Mouse (Mus musculus) neural tube, embryonic 11.5 days (tissue): Measurements from ENCODE around the gene Oscp1. TPM values are rescaled to one million over a fixed set of nuclear protein-coding genes. Genes with fewer than 3 reads are reported as not detected.
"Not testable (repeated sequence)": the region's sequence is repeated elsewhere in the genome, so short reads cannot be mapped to it uniquely, and the experiment has no call there.

ENCODE experiments used
- ATAC-seq: fragments of 200-750 bp; cut with Nextera tagmentation; 2 replicates; pipeline ENCODE4 v1.8.0; 2017; ENCODE audit warnings: moderate number of reproducible peaks, mild to moderate bottlenecking, moderate TSS enrichment, moderate library complexity; ENCODE audit not compliant: insufficient read depth, low FRiP score, low TSS enrichment
- DNase-seq: peaks from one replicate; pipeline ENCODE4 v3.0.0-alpha.2; 2015; ENCODE audit warnings: low spot score
- H3K27ac ChIP-seq: fragments of 300-500 bp; sonication (generic); 2 replicates; pipeline ENCODE4 v1.5.1; 2014; ENCODE audit warnings: low read depth, mild to moderate bottlenecking, low read length
- H3K27me3 ChIP-seq: fragments of 300-500 bp; sonication (generic); 2 replicates; pipeline ENCODE4 v1.6.1; 2014; ENCODE audit warnings: mild to moderate bottlenecking, low read length, mixed read lengths; ENCODE audit not compliant: control insufficient read depth, insufficient read depth
- H3K36me3 ChIP-seq: fragments of 300-500 bp; sonication (generic); 2 replicates; pipeline ENCODE4 v1.6.1; 2014; ENCODE audit warnings: mild to moderate bottlenecking, low read length, moderate library complexity, mixed read lengths; ENCODE audit not compliant: control insufficient read depth, insufficient read depth
- H3K4me1 ChIP-seq: fragments of 300-500 bp; sonication (generic); 2 replicates; pipeline ENCODE4 v1.6.1; 2014; ENCODE audit warnings: low read length, mixed read lengths; ENCODE audit not compliant: control insufficient read depth, insufficient read depth
- H3K4me2 ChIP-seq: fragments of 300-500 bp; sonication (generic); 2 replicates; pipeline ENCODE4 v1.6.1; 2014; ENCODE audit warnings: low read depth, mild to moderate bottlenecking, moderate library complexity
- H3K4me3 ChIP-seq: fragments of 300-500 bp; sonication (generic); 2 replicates; pipeline ENCODE4 v1.5.1; 2014; ENCODE audit warnings: low read depth, low read length
- H3K9ac ChIP-seq: fragments of 300-500 bp; sonication (generic); 2 replicates; pipeline ENCODE4 v1.6.1; 2014; ENCODE audit warnings: mild to moderate bottlenecking, low read length
- H3K9me3 ChIP-seq: fragments of 300-500 bp; sonication (generic); 2 replicates; pipeline ENCODE4 v1.6.1; 2016; ENCODE audit warnings: low read length; ENCODE audit not compliant: control insufficient read depth
- WGBS: fragments of 180-500 bp; shearing (Covaris S2); extraction: QIAGEN DNeasy Blood & Tissue Kit; methylation state at CpG from one replicate; pipeline ENCODE4 v1.1.7; 2014; 5-methylcytosine and 5-hydroxymethylcytosine counted together
- polyA plus RNA-seq: library from polyadenylated mRNA; unstranded; fragments of >200 nt; fragmentation: Nextera tagmentation; extraction: Ambion mirVana; gene quantifications from 2 replicates; pipeline ENCODE4 v1.2.1, GENCODE M21; 2014

The Oscp1 gene
- polyA plus RNA-seq, 1 experiment from 2014 or later, result 21.4 TPM

DNA sequence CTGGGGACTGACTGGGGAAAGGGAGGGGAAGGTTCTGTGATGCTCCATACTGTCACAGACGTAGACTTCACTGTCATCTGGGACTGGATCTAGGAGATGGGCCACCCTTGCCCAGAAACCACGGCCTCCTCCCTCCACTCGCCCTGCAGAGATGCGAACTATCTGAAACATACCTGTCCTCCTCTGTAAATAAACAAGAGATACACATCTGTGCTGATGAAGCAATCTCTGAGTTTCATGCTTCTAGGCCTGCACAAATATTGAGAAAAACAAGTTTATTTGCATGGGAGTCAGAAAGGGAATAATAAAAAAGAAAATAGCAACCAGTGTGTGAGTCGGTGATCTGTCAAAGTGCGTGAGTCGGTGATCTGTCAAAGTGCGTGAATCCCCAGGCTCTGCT lies 33.5 kb downstream of the Oscp1 start:
- Histone ChIP-seq H3K36me3 (no peaks in the 10 kb centered on the region), H3K27me3 (no peaks in the 10 kb centered on the region), H3K4me3 (no peak overlapping the region), H3K27ac (no peak overlapping the region), H3K9ac (no peak overlapping the region), H3K9me3 (no peaks in the 10 kb centered on the region), H3K4me1 (no peaks in the 10 kb centered on the region), H3K4me2 (no peak overlapping the region)
- ATAC-seq, result no peak
- WGBS, result 82% methylated on average over 8 of the region's 8 CpGs
- no peak for DNase-seq

DNA sequence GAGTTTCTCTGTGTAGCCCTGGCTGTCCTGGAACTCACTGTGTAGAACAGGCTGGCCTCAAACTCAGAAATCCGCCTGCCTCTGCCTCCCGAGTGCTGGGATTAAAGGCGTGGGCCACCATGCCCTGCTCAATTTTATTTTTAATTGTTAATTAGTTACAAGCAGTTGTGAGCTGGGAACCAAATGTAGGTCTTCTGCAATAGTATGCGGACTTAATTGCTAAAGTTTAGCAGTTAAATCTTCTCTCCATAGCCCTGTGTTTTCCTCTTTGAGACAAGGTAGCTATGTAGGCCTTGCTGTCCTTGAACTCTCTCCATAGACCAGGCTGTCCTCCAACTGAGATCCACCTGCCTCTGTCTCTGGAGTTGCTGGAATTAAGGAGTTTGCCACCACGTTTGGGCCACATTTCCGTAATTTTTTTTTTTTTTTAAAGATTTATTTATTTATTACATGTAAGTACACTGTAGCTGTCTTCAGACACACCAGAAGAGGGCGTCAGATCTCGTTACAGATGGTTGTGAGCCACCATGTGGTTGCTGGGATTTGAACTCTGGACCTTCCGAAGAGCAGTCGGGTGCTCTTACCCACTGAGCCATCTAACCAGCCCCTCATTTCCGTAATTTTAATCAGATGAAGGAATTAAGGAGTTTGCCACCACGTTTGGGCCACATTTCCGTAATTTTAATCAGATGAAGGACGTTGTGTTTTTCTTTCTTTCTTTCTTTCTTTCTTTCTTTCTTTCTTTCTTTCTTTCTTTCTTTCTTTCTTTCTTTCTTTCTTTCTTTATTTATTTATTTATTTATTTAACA lies 37.5 kb downstream of the Oscp1 start:
- H3K4me2 ChIP-seq, H3K9ac ChIP-seq, H3K27ac ChIP-seq, H3K36me3 ChIP-seq, DNase-seq, H3K4me3 ChIP-seq, H3K4me1 ChIP-seq, H3K27me3 ChIP-seq, H3K9me3 ChIP-seq, ATAC-seq: not testable (repeated sequence)
- 56% methylated on average over 14 of the region's 14 CpGs for WGBS

DNA sequence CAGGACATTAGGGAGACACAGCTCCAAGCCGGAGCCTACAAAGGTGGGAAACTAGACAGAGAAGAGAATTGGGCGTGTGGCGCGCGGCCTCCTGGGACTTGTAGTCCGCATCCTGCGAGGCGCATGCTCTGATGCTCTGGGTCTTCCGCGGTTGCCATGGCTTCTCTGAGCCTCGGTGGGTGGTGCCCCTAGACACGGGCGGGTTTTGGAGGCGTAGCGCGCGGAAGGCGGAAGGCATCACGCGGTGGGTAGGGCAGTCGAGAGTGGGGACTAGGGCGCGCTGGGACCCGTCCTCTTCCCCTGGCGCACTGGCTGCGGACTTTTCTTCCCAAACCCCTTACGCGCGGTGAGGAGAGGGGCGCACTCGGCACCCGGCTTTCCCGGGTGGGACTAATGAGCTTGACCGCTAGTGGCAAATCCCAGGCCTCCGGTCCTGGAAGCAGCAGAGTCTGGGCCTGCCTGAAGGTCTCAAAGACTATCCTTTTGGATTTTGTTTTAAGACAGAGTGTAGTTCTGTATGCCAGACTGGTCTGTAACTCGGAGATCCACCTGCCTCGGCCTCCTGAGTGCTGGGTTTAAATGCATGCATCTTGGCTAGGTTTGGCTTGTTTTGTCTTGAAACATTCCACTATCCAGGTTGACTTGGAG lies 38.2 kb downstream of the Oscp1 start, which contains the start of gene Lsm10:
Gene Lsm10, plus strand, starts transcription at position 160 of the 648 bp plus-strand sequence.
- WGBS, result 4% methylated on average over 36 of the region's 37 CpGs
- Histone ChIP-seq H3K9ac (peak within 1 kb of the TSS; percentile 70), H3K27ac (no peak within 1 kb of the TSS), H3K4me3 (peak within 1 kb of the TSS; percentile 54), H3K4me2 (peak within 1 kb of the TSS; percentile 67), H3K4me1 (no peaks in the 10 kb centered on the region), H3K9me3 (no peaks in the 10 kb centered on the region), H3K27me3 (no peaks in the 10 kb centered on the region), H3K36me3 (no peaks in the 10 kb centered on the region)
- DNase-seq (peak; percentile 95), ATAC-seq (peak; percentile 95)

DNA sequence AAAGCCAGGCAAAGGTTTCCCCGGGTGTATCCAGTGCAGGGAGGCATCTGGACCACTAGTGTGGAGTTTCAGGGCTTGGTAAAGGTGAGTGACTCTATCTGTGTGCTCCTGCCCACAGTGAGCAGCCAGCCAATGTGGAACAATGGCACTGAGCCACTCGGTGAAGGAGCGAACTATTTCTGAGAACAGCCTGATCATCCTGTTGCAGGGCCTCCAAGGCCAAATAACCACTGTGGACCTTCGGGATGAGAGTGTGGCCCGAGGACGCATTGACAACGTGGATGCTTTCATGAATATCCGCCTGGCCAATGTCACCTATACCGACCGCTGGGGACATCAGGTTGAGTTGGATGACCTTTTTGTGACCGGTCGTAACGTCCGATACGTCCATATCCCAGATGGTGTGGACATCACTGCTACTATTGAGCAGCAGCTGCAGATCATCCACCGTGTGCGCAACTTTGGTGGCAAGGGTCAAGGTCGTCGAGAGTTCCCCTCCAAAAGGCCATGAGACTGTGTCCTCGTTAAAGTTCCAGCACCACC lies 39.4 kb downstream of the Oscp1 start:
- no peak overlapping the region for H3K27ac ChIP-seq
- peaks cover 1% of the 10 kb centered on the region for H3K4me1 ChIP-seq
- no peak overlapping the region for H3K4me3 ChIP-seq
- H3K36me3 ChIP-seq, result no peaks in the 10 kb centered on the region
- ATAC-seq, result no peak
- H3K4me2 ChIP-seq, result no peak overlapping the region
- no peak overlapping the region for H3K9ac ChIP-seq
- H3K27me3 ChIP-seq, result no peaks in the 10 kb centered on the region
- no peaks in the 10 kb centered on the region for H3K9me3 ChIP-seq
- 92% methylated on average over 20 of the region's 20 CpGs for WGBS
- no peak for DNase-seq

DNA sequence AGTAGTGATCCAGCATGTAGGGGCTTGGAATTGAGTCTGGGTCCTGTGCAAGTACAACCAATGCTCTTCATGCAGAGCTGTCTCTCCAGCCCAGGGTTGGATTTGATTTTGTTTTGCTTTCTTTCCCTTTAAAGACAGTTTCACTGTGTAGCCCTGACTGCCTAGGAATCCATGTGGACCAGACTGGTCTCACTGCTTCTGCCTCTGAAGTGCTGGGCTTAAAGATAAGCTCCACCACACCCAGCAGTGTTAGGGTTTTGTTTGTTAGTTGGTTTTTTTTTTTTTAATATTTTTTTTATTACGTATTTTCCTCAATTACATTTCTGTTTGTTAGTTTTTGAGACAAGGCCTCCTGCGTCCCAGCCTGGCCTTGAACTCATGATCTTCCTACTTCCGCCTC lies 41.0 kb downstream of the Oscp1 start:
- Histone ChIP-seq H3K9me3 (no peaks in the 10 kb centered on the region), H3K4me3 (no peak overlapping the region), H3K9ac (no peak overlapping the region), H3K27ac (no peak overlapping the region), H3K27me3 (no peaks in the 10 kb centered on the region), H3K36me3 (no peaks in the 10 kb centered on the region), H3K4me1 (peaks cover 7% of the 10 kb centered on the region), H3K4me2 (no peak overlapping the region)
- WGBS, result 95% methylated on average over 3 of the region's 3 CpGs
- DNase-seq, result no peak
- ATAC-seq, result no peak

DNA sequence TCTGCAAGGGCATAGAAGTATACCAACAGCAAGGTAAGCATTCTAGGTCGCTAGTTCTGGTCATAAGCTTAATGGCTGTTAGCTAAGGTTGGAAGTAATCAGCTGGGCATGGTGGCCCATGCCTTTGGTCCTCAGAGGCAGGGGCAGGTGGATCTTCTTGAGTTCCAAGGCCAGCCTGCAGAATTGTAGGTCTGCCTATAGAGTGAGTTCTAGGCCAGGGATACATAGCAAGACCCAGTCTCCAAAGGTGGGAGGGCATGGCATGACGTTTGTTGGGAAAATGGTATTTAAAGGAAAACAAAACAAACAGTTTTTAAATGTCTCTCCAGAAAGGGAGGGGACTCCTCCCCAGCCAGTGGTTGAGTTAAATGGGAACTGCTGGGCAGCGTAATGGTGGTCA lies 42.4 kb downstream of the Oscp1 start:
- ATAC-seq (no peak), DNase-seq (no peak)
- no peak overlapping the region for H3K4me3 ChIP-seq
- no peaks in the 10 kb centered on the region for H3K27me3 ChIP-seq
- no peak overlapping the region for H3K4me2 ChIP-seq
- no peaks in the 10 kb centered on the region for H3K36me3 ChIP-seq
- no peak overlapping the region for H3K27ac ChIP-seq
- peaks cover 20% of the 10 kb centered on the region for H3K4me1 ChIP-seq
- H3K9me3 ChIP-seq, result no peaks in the 10 kb centered on the region
- WGBS, result 90% methylated on average over 3 of the region's 3 CpGs
- H3K9ac ChIP-seq, result no peak overlapping the region

DNA sequence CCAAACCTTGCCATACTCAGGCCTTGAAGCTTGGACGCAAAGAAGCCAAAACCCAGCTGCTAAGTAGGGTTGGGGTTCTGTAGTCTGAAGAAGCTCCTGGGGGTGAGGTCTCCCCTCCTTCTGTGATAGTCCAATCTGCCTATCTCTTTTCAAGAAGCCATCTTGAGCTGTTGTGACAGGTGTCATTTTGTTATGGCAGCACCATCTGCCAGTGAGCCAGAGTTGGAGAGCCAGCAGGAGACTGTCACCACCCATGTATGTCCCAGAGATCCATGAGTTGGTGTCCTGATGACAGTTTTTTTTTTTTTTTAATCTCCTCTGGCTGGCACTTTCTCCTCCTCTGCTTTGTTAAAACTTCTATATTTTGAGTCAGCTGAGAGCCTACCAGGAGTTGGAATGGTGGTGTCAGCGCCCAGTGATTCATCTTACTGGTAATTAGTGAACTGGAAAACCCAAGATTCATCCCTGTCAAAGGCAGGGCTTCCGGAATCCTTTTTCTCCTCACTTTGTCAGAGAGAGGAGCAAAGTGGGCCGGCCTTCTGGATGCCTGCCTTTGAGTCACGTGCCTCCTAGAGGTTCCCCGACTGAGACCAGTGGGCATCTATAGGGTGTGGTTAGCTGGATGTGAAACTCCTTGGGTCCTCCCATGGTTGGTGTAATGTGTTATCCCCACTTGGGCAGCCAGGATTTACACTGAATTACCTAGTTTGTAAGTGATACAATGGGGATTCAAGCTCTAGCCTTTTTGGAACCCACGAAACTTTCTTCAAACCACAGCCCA lies 43.9 kb downstream of the Oscp1 start:
- DNase-seq, result no peak
- 38% methylated on average over 7 of the region's 7 CpGs for WGBS
- no peaks in the 10 kb centered on the region for H3K9me3 ChIP-seq
- H3K4me2 ChIP-seq, result 0 out of 2 replicates have a peak overlapping the region, but pooled peaks have one; percentile 97
- no peaks in the 10 kb centered on the region for H3K36me3 ChIP-seq
- no peaks in the 10 kb centered on the region for H3K27me3 ChIP-seq
- H3K4me3 ChIP-seq, result no peak overlapping the region
- H3K4me1 ChIP-seq, result peaks cover 20% of the 10 kb centered on the region
- ATAC-seq, result no peak
- no peak overlapping the region for H3K27ac ChIP-seq
- no peak overlapping the region for H3K9ac ChIP-seq

DNA sequence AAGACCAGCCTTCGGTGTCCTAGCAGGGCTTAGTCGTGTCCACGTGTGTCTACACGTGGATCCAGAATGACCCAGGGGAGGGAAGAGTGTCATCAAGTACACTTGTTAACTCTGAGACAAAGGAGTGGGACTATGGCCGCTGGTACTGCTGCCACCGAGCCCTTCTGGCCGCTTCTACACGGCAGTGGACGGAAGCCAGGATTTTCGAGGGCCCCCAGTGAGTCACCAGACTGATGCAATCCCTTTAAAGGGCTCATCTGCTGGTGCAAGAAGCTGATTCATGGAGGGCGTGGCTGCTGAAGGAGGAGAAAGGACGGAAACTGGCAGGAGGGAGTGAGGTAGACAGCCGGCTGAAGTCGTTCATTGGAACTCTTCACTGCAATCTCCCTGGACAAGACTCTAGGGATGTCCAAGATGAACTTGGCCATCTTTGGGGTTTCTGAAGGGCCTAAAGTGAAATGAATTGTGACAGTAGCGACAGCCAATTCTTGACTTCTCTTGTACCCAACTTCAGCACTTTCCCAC lies 44.8 kb downstream of the Oscp1 start:
- Histone ChIP-seq H3K9me3 (no peaks in the 10 kb centered on the region), H3K4me3 (peak overlapping the region; percentile 95), H3K27ac (peak overlapping the region; percentile 63), H3K36me3 (no peaks in the 10 kb centered on the region), H3K4me2 (peak overlapping the region; percentile 97), H3K9ac (peak overlapping the region; percentile 66), H3K27me3 (no peaks in the 10 kb centered on the region), H3K4me1 (peaks cover 20% of the 10 kb centered on the region)
- ATAC-seq, result peak; percentile 35; the same call in 1 of the 2 replicates
- peak; percentile 63 for DNase-seq
- 1% methylated on average over 15 of the region's 15 CpGs for WGBS
